Mouse (Mus musculus) macrophage (primary cell): ENCODE data around the gene Lap3. TPM values are rescaled to one million over a fixed set of nuclear protein-coding genes. Genes with fewer than 3 reads are reported as not detected.

Source experiments
- H3K27ac ChIP-seq: fragments of 350-480 bp; formaldehyde crosslinking; 2 replicates; pipeline ENCODE4 v1.9.0; 2021
- H3K36me3 ChIP-seq: fragments of 350-480 bp; formaldehyde crosslinking; 2 replicates; pipeline ENCODE4 v1.9.0; 2021; ENCODE audit errors: inconsistent target
- H3K4me3 ChIP-seq: fragments of 350-480 bp; formaldehyde crosslinking; 2 replicates; pipeline ENCODE4 v1.9.0; 2021; ENCODE audit errors: inconsistent target
- H3K79me2 ChIP-seq: fragments of 350-480 bp; formaldehyde crosslinking; 2 replicates; pipeline ENCODE4 v1.9.0; 2021; ENCODE audit errors: inconsistent target
- WGBS: methylation state at CpG from one replicate; pipeline ENCODE4 v1.1.7; 2026; ENCODE audit warnings: inconsistent platforms; ENCODE audit not compliant: missing documents; 5-methylcytosine and 5-hydroxymethylcytosine counted together
- polyA plus RNA-seq: library from polyadenylated mRNA; stranded (reverse); fragments of 250-400 nt; gene quantifications from 3 replicates; pipeline ENCODE4 v1.2.4, GENCODE M21; 2018; ENCODE audit warnings: inconsistent platforms

Lap3 gene
- polyA plus RNA-seq, 1 experiment from 2014 or later: 31.1 TPM

GRCm38 (mm10) chr5:45514599-45514998, 21.4 kb downstream of the Lap3 start:
- H3K27ac ChIP-seq: no peak overlapping the region
- H3K36me3 ChIP-seq: peaks cover 28% of the 10 kb centered on the region
- no peaks in the 10 kb centered on the region for H3K79me2 ChIP-seq
- WGBS: 100% methylated on average over 1 of the region's 1 CpGs
- H3K4me3 ChIP-seq: no peak overlapping the region

- no peak overlapping the region for H3K27ac ChIP-seq
- WGBS: 95% methylated on average over 10 of the region's 10 CpGs
- peaks cover under 1% of the 10 kb centered on the region for H3K79me2 ChIP-seq
- H3K36me3 ChIP-seq: peaks cover 21% of the 10 kb centered on the region
- H3K4me3 ChIP-seq: no peak overlapping the region
These were observed 22.1 kb downstream of the Lap3 start for GRCm38 (mm10) chr5:45515151-45515743.

GRCm38 (mm10) chr5:45519960-45520808, 27.0 kb downstream of the Lap3 start, which contains the start of gene Med28:
Gene Med28 (plus strand): TSS chr5:45520229.
- Histone ChIP-seq H3K36me3 (peaks cover 5% of the 10 kb centered on the region; the same call in 1 of the 2 replicates), H3K79me2 (peaks cover 41% of the 10 kb centered on the region), H3K4me3 (peak within 1 kb of the TSS; percentile 99), H3K27ac (peak within 1 kb of the TSS; percentile 62)
- WGBS: 2% methylated on average over 56 of the region's 56 CpGs

GRCm38 (mm10) chr5:45520809-45521110, 27.6 kb downstream of the Lap3 start:
- peaks cover 41% of the 10 kb centered on the region for H3K79me2 ChIP-seq
- WGBS: 0% methylated on average over 5 of the region's 5 CpGs
- H3K36me3 ChIP-seq: peaks cover 9% of the 10 kb centered on the region; the same call in 1 of the 2 replicates
- H3K27ac ChIP-seq: peak overlapping the region; percentile 62
- peak overlapping the region; percentile 99 for H3K4me3 ChIP-seq

- 74% methylated on average over 6 of the region's 6 CpGs for WGBS
- Histone ChIP-seq H3K79me2 (peaks cover 41% of the 10 kb centered on the region), H3K36me3 (peaks cover 15% of the 10 kb centered on the region; the same call in 1 of the 2 replicates), H3K27ac (no peak overlapping the region), H3K4me3 (no peak overlapping the region; the same call in 1 of the 2 replicates)
These were observed 28.4 kb downstream of the Lap3 start for GRCm38 (mm10) chr5:45521601-45522000.

GRCm38 (mm10) chr5:45525101-45525500, 31.9 kb downstream of the Lap3 start:
- H3K36me3 ChIP-seq: peaks cover 42% of the 10 kb centered on the region
- peaks cover 41% of the 10 kb centered on the region for H3K79me2 ChIP-seq
- WGBS: 91% methylated on average over 6 of the region's 10 CpGs
- no peak overlapping the region for H3K4me3 ChIP-seq
- H3K27ac ChIP-seq: no peak overlapping the region

GRCm38 (mm10) chr5:45526338-45526737, 33.2 kb downstream of the Lap3 start:
- Histone ChIP-seq H3K79me2 (peaks cover 29% of the 10 kb centered on the region), H3K36me3 (peaks cover 42% of the 10 kb centered on the region), H3K4me3 (no peak overlapping the region), H3K27ac (no peak overlapping the region)
- WGBS: 60% methylated on average over 4 of the region's 4 CpGs

GRCm38 (mm10) chr5:45529696-45530095, 36.5 kb downstream of the Lap3 start:
- peaks cover 42% of the 10 kb centered on the region for H3K36me3 ChIP-seq
- H3K4me3 ChIP-seq: no peak overlapping the region
- WGBS: 94% methylated on average over 3 of the region's 3 CpGs
- H3K79me2 ChIP-seq: no peaks in the 10 kb centered on the region
- H3K27ac ChIP-seq: no peak overlapping the region

- H3K79me2 ChIP-seq: no peaks in the 10 kb centered on the region
- H3K36me3 ChIP-seq: no peaks in the 10 kb centered on the region
- 8% methylated on average over 17 of the region's 17 CpGs for WGBS
- H3K4me3 ChIP-seq: no peak overlapping the region
- H3K27ac ChIP-seq: no peak overlapping the region
These were observed 41.3 kb downstream of the Lap3 start for GRCm38 (mm10) chr5:45534319-45535098.

- Histone ChIP-seq H3K36me3 (no peaks in the 10 kb centered on the region), H3K4me3 (no peak overlapping the region), H3K79me2 (no peaks in the 10 kb centered on the region), H3K27ac (no peak overlapping the region)
- 36% methylated on average over 4 of the region's 4 CpGs for WGBS
These were observed 42.0 kb downstream of the Lap3 start for GRCm38 (mm10) chr5:45535177-45535576.

GRCm38 (mm10) chr5:45539502-45539901, 46.3 kb downstream of the Lap3 start:
- no peaks in the 10 kb centered on the region for H3K36me3 ChIP-seq
- 68% methylated on average over 10 of the region's 10 CpGs for WGBS
- no peak overlapping the region for H3K27ac ChIP-seq

GRCm38 (mm10) chr5:45543374-45543773, 50.2 kb downstream of the Lap3 start:
- 86% methylated on average over 5 of the region's 5 CpGs for WGBS
- no peak overlapping the region for H3K4me3 ChIP-seq

More at GRCm38 (mm10) chr5:45539502-45539901, 46.3 kb downstream of the Lap3 start:
- Histone ChIP-seq H3K4me3 (no peak overlapping the region), H3K79me2 (no peaks in the 10 kb centered on the region)

GRCm38 (mm10) chr5:45549586-45549985, 56.4 kb downstream of the Lap3 start:
- WGBS: 100% methylated on average over 1 of the region's 1 CpGs
- Histone ChIP-seq H3K27ac (no peak overlapping the region), H3K4me3 (no peak overlapping the region), H3K36me3 (no peaks in the 10 kb centered on the region), H3K79me2 (no peaks in the 10 kb centered on the region)

More at GRCm38 (mm10) chr5:45543374-45543773, 50.2 kb downstream of the Lap3 start:
- H3K27ac ChIP-seq: no peak overlapping the region
- H3K79me2 ChIP-seq: no peaks in the 10 kb centered on the region
- H3K36me3 ChIP-seq: no peaks in the 10 kb centered on the region
